Mouse (Mus musculus) right cerebral cortex, postnatal 10 days (tissue): ENCODE results near the gene Naaladl1.
A peak's percentile ranks its signal among the peaks of the same experiment; 100 is the strongest.

Experiments used
- DNase-seq, 2 experiments: peaks; one replicate each; pipeline ENCODE4 v3.0.0; 2021; ENCODE audit warnings: low spot score in 2 of 2

Gene Naaladl1

DNA sequence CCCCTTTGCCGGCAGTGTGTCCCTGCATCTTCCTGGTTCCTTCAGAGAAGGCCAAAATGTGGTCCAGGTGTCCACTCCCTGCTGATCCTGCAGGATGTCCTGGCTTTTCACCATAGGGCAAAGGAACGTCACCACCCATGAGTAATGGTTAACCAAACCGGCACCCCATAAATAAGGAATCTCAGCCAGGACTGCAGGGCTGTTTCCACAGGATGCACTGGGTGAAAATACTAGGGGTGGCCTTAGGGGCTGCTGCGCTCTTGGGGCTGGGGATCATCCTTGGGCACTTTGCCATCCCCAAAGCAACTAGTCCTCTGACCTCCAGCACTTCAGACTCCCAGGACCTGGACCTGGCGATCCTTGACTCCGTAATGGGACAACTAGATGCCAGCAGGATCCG lies at the start of gene Naaladl1:
Gene Naaladl1, plus strand, starts transcription at position 197 of the 400 bp plus-strand sequence.
- no peak for DNase-seq

DNA sequence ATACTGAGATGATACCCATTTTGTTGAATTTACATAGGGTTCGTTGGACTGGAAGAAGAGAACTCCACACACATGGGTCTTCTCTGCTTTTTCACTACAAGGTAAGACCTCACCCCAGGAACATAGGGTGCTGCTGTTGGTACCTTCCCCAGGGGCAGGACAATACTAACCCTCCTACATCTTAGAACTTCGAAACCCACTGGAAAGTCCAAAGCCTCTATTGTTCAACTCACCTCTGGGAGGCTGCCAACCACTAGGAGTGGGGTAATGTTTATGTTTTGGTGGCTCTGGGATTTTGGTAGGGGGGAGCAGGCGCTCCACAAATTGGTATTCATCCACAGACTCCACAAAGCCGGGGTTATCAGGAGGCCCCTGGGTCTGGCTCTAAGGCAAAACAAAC lies 48.9 kb upstream of the Naaladl1 start:
- DNase-seq = no peak

DNA sequence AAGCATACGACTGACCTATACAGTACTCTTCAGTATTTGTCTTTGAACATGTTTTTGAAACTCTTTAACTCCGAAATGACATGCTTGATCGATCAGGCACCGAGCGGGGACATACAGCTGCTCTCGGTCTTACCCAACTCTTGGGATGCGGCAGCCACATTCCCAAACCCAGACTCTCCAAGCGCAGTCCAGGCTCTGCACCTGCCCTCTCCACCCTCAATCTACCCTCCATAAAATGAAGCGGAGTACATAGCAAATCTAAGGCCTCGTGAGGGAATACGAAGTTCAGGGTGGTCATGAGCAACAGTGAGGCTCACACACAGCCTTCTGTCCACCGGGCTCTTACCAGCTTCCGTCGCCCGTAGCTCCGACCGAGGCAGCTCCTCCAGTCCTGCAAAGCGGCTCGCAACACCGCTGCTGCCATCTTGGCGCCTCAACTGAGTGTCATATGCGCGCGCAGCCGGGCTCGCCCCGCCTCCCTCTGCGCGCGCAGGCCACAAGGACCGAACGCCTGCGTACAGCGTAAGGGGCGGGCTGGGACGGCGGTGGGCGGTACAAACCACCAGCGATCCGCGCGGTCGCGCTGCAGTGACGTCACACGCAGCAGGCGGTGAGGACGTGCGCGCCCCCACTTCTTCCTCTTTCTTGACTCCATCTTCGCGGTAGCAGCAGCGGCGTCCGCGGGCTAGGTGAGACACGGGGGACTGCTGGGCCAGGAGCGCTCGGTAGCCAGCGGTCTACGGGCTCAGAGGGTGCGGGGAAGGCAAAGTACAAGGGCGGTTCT lies 48.1 kb upstream of the Naaladl1 start, which contains the start of the genes Mrpl49 and Fau:
Gene Mrpl49, minus strand, starts transcription at position 473 of the 784 bp plus-strand sequence.
Gene Fau, plus strand, starts transcription at position 532 of the 784 bp plus-strand sequence.
- DNase-seq = peak; percentile 100

DNA sequence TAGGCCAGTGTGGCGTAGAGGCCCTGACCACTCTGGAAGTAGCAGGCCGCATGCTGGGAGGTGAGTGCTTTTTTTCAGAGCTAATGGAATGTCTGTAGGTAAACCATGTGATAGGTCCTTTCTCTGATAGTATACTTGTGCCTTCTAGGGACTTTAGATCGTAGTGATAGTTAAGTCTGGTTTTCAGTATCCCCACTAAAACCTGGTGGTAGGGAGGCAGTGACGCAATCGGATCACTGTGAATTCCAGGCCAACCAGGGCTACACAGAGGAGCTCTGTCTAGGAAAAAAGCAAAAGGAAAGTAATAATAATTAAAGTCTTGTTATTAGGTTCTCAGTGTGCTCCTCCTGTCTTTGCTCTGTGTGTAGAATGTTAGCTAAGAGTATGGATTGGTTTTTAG lies 47.1 kb upstream of the Naaladl1 start:
- no peak for DNase-seq

DNA sequence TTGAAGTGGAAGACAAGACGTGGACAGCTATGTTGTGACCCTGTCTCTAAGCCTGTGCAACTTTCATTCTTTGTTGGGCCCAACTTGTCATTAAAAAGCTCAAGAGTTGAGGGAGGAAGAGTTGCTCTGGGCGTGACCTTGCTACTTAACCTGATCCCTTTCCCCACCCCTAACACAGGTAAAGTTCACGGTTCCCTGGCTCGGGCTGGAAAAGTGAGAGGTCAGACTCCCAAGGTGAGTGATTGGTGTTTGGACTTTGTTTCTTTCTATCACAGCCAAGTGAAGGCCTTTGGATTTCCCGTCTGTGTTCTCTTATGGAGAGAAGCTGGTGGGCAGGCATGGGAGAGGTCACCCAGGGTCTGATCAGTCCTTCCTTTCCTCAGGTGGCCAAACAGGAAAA lies 46.6 kb upstream of the Naaladl1 start:
- no peak for DNase-seq

DNA sequence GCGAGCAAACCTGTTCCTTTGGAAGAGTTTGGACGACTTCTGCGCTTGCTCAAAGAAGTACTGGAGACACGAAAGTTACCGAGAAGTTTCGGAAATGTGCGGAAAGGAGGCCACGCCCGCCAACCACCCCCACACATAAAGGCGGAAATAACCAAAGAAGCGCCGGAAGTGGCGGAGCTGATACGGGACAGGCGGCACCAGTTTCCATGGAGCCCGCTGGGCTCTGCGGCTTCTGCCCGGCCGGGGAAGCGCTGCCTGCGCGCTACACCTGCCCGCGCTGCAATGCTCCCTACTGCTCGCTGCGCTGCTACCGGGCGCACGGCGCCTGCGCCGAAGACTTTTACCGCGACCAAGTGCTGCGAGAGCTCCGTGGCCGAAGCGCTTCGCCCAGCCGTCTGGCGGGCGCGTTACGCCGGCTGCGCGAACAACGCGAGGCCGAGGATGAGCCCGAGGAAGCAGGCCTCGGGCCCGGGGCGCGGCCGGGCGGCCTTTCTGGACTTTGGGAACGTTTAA lies 44.5 kb upstream of the Naaladl1 start, which contains the start of gene Znhit2:
Gene Znhit2, plus strand, starts transcription at position 172 of the 513 bp plus-strand sequence.
- peak; percentile 96 to 97 for DNase-seq

DNA sequence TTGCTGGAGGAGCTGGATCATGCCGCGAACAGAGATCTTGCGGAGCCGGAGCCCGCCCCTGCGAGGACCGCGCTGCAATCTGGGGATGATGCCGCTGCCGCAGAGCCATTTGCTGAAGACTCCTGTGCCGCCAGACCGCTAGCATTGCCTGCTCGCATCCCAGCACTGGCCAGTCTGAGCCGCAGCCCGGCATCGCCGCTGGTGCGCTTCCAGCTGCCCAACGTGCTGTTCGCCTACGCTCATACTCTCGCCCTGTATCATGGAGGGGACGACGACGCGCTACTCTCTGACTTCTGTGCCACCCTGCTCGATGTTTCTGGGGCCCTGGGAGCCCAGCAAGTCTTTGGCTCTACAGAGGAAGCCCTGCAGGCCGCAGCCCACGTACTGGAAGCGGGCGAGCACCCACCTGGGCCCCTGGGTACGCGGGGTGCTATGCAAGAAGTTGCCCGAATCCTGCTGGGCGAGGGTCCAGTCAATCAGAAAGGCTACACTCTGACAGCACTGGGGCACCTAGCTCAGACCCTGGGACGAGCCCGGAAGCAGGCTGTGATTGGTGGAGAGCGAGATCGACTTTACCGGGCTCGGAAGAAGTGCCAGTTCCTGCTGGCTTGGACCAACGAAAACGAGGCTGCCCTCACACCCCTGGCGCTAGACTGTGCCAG lies 43.8 kb upstream of the Naaladl1 start:
- DNase-seq = peak; percentile 64 to 79

DNA sequence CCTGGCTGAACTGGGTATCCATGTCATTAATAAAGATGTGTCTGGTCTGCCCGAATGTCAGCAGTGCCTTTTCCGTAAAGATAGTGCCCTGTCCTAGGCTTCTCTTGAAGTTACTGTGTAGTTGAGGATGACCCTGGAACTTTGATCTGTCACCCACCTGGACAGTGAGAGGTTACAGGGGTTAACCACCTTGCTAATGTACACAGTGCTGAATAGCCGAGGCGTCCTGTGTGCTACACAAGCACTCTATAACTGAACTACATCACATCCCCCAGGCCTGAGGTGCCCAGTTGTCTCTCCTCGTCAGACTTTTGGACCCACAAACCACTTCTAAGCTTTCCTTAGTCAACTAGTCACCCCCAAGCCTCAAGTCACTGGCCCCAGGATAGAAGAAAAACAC lies 43.2 kb upstream of the Naaladl1 start:
- DNase-seq = no peak

DNA sequence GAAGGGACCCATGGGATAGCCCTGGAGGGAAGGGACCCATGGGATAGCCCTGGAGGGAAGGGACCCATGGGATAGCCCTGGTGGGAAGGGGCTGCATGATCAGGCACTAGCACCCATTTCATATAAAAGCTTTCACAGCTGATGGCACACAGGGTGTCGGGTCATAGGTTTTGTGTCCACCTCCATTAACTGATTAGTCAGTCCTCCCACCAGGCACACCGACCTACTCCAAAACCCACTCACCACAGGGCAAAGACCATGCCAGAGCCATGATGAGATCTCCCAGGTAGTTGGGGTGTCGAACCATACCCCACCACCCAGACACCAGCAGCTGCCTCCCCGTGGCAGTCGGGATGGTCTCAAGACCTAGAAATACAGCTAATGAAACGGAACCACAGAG lies 42.5 kb upstream of the Naaladl1 start:
- DNase-seq = peak in 1 of 2 experiments; percentile 26

DNA sequence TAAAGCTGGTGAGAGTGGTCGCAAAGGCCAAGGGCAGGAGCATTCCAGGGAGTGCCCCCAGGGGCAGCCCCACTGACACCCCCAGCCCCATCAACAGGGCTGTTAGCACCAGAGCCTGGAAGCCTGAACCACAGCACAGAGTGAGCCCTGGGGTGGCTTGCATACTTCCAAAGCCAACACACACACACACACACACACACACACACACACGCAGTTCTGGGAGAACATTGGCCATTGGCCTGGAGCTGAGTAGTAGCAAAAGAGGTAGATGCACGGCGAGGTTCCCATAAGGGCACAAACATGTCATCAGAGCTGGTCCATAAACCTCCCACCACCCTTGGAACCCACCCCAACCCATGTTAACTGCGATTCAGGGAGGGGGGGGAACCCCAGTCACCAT lies 39.0 kb upstream of the Naaladl1 start:
- no peak for DNase-seq

DNA sequence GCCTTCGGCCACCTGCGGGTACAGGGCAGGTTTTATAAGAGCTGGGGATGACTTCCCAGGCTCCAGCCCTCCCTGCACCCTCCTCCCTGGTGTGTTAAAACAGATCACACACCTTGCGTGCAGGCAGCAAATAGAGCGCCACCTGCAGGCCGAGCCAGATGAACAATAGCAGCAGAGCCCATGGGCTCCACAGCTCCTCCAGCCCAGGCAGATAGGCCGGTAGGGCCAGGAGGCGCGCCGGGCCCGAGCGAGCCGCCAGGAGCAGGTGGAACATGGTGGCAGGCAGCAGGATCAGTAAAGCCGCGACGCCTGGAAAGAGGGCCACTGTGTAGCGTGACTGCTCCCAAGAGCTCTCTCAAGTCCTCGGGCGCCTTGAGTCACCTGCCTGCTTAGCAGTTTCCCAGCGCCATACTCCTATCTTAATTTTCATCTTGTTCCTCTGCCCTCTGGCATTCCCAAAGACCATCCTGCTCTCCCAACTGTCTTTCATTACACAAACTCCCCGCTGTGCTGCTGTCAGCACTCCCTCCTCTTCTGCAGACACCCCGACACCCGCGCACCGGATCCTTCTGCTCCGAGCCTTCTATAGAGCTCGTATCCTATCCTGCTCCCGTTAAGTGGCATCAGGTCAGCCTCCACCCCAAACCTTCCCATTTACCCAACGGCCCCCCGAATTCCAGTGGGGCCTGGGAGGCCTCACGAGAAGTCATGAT lies 38.4 kb upstream of the Naaladl1 start:
- DNase-seq = peak; percentile 91

DNA sequence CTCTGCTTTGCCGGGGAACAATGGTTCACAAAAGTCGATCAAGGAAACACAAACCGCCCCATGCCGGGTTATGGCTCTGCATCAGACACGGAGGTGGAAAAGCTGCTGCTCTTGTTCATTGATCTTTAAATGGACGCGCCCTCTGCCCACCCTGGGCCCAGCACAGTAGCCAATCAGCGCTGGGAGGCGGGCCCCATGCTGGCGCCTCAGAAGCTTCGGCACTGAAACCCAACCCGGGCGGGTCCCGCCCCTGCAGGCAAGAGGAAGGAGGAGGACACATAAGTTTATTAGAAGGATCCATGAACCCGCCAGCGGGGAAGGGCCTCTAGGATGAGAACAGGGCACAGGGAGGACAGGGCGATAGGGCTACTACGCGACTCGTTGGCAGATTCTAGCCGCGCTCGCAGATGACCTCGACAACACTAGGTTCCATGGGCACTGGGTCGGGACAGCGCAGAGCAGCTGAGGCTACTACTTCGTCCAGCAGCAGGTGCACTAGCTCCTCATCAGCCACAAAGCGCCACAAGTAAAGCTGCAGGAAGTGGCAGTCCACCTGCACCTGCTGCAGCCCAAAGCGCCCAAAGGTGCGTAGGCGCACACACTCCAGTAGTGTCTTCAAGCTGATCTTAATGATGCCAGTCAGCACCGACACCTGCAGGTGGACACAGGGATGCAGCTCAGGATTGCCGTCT lies 37.7 kb upstream of the Naaladl1 start, which contains the start of gene Tm7sf2:
Gene Tm7sf2, minus strand, starts transcription at position 650 of the 692 bp plus-strand sequence.
- DNase-seq = peak; percentile 95 to 96

DNA sequence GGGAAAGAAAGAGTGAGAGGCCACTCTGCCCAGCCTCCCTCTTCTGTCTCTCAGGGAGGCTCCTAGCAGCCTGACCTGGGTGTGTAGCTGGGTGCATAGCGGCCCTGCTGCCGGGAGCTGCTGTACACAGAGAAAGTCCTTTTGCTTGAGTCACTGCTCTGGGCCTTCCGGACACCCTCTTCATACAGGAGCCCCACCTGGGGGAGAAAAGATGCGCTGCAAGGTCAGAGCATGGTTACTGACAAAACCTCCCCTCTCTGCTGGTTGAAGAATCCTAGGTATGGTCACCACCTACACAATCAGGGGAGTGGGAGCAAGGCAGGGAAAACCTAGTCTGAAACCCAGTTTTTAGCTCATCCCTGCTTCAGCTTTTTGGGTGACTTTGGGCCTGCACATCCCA lies 36.6 kb upstream of the Naaladl1 start:
- no peak for DNase-seq

DNA sequence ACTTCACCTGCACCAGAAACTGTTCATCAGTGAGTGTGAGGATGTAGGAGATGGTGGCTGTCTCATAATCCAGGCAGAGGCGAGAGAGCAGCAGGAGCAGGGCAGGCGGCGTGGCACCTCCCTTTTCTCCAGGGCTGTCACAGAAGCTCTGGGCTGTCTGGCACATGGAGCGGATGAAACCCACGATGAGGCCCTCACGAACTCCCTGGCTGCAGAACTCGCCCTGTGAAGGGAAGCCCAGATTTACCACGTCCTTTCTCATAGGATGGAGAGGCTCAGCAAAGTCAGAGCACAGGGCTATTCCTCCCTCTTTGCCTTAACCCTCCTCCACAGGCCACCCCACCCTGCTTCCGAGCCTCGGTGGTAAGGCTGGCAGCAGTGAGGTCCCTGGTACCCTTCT lies 35.7 kb upstream of the Naaladl1 start:
- peak in 1 of 2 experiments; percentile 21 for DNase-seq

DNA sequence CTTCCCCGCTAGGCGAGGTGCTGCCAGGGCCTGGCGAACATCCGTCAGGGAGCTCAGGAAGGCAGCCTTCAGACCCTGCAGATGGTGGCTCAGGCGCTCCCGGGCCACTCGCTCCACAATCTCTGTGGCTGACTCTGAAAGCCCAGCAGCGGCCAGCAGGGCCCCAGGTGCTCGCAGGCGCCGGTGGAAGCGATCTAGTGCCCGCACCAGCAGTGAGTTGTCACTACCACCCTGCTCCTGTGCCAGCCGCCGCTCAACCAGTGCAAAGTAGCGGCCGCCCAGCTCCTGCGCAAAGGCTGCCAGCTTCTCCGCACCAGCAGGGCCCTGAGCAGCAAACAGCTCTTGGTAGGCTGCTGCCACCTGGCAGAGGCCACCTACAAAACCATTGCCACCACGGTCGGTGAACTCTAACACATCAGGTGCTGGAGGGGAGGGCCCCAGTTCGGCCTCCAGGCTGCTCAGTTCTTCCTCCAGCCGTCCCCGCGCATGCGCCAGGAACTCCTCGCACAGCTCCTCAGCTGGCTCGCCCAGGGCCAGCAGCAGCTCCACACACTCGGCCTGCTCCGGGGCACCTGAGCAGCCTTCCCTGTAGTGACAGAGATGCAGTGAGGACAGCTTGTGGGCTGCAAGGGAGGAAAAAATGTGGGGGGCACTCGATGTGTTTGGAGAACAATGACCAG lies 34.9 kb upstream of the Naaladl1 start:
- no peak for DNase-seq

DNA sequence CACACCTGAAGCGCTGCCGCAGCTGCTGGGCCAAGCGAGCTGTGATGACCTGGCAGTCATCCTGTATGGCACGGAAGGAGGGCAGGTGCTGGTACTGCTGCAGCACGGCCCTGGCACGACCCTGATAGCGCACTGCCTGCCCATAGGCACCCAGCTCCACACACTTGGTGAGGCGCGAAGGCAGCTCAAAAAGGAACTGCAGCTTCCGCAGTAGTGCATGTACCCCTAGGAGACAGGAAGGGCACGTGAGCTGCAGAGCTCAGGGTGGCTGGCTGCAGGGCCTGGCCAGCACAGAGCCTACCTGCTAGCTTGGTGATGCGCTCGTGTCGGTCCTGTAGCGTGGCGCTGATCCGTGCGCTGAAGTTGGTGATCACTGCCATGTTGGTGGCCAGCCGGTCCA lies 34.3 kb upstream of the Naaladl1 start:
- DNase-seq = no peak

DNA sequence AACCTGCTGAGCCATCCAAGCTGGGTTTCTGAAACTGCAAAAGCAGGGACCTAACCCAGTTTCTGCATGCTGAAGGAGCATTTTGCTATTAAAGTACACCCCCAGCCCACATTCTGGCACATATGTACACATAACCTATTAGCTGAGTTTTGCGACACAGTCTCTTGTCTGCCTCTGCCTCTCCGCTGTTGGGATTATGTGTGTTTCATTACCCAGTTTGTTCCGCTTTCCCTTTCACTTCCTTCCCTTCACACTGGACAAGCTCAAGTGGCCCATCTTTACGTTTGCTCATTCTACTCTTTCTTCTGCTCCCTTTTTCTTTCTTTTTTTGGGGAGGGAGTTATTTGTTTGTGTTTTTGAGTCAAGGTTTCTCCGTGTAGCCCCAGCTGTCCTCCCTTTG lies 31.7 kb upstream of the Naaladl1 start:
- DNase-seq = no peak

DNA sequence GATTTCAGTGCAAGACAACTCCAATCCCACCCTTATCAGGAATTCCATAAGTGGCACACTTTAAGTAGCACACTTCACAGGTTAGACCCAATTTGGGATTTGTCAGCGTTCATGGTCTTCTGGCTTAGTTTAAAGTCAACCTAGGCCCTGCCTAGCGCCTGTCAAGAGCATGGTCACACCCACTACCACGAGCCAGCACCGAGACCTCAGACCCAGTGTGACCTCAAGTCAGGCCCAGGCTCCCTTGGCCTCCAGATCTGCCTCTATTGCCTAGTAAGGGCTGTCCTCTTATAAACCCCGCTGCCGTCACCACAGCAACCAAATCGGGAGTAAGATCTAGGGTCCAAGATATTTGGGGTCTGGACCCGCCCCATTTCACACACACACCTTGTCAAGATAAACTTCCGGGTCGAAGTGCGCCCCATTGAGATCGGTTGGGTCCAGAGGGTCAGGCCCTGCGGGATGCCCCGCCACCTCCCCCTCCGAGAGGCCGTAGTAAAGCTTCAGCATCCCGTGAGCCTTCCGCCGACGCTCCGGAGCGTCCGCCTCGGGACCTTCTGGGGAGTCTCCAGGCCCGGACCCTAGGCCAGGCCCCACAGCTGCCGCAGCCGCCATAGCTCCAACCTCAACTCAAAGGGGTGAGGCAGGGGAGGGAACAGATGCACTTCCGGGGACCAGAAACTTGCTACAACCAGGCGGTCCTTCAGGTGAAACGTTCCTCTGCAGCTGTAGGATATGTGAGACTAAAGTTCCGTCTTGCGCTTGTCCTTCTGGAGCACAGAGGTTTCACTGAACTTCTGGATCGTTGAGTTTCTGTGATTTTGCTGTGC lies 28.8 kb upstream of the Naaladl1 start, which contains the start of gene Vps51:
Gene Vps51, minus strand, starts transcription at position 668 of the 830 bp plus-strand sequence.
- DNase-seq = peak; percentile 91 to 94

DNA sequence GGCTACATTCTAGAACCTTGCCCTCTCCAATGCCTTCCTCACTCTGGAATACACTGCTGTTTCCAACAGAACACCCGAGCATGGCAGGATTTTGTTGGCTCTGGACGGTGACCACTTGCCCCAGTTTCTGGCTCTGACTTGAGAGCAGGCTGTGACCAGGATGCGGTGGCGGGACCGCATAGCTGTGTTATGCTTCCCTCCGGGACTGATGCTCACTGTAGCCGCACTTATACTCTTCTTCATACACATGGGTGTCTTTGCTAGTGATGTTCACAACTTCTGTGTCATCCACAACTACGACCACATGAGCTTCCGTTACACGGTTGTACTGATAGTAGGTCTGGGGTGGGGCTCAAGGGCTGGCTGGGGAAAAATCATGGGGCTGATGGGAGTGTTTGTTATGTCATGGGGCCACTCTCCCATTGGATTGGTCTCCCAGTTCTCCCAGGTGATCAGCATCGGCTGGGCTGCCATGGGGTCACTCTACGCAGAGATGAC lies 25.6 kb upstream of the Naaladl1 start, which contains the start of gene Tmem262:
Gene Tmem262, plus strand, starts transcription at position 51 of the 498 bp plus-strand sequence.
- DNase-seq = no peak
